In the genomic region with DNA sequence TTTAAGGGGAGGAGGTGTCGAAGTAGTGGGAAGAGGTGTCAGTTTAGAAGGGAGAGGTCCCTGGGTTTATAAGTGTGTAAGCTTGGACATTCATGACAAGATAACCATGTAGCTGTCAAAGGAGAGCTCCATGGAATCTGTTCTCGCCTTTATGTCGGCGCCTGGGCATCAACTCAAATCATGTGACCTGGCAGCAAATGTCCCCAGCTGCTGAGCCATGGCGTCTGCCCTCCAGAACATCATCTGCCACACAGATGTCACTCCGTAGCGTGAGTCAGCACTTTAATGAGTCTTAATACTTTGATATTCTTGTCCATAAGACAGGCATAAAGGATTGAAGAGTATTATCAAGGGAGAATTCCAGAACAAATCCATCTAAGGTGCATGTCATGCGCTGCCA, we compare ENCODE assay signal across 9 mouse cellular contexts. TPM values are rescaled to one million over a fixed set of nuclear protein-coding genes. Genes with fewer than 3 reads are reported as not detected.
DNase-seq lines count a peak whose midpoint lies in the region; ATAC-seq lines count a peak whose summit lies in the region.
"Had no signal": no experiment of that assay in that cellular context is flagged by ENCODE, and none has a peak within 500 bp of the region (broad histone marks: within the 10 kb centered on the region; RNA-seq: fewer than 3 reads in every experiment).

No protein-coding gene starts in this region.

- no peak overlapping the region for H3K27ac ChIP-seq in forebrain, embryonic 13.5 days
- H3K27ac ChIP-seq in forebrain, embryonic 11.5 days (ENCODE audit: low read depth, low read length), result no peak overlapping the region
- H3K27ac ChIP-seq in limb, embryonic 13.5 days, result no peak overlapping the region

- H3K9me3 ChIP-seq in forebrain, embryonic 13.5 days (replicated peaks), result no peaks in the 10 kb centered on the region
- no peaks in the 10 kb centered on the region for H3K9me3 ChIP-seq in forebrain, embryonic 11.5 days (ENCODE audit: control insufficient read depth, low read length)
- H3K9me3 ChIP-seq in limb, embryonic 13.5 days, result no peaks in the 10 kb centered on the region

- no peak for DNase-seq in forebrain, embryonic 11.5 days (ENCODE audit: low spot score)
- DNase-seq in brain, adult 2 months (ENCODE audit: low read depth, low spot score), result peak; percentile 71
- DNase-seq in gastrocnemius, postnatal 25 days, result peak; percentile 44
- DNase-seq in urinary bladder, postnatal 10 days (ENCODE audit: low spot score), result no peak
- DNase-seq in frontal cortex, adult 2 months (ENCODE audit: extremely low spot score in 1 of 2, low spot score in 1 of 2), result no peak
- DNase-seq: thymus, adult 18-20 months had no signal

- no peak overlapping the region for H3K9ac ChIP-seq in forebrain, embryonic 13.5 days
- H3K9ac ChIP-seq in forebrain, embryonic 11.5 days (ENCODE audit: low read length), result no peak overlapping the region
- H3K9ac ChIP-seq in limb, embryonic 13.5 days, result no peak overlapping the region

- peaks cover 24% of the 10 kb centered on the region for H3K4me1 ChIP-seq in forebrain, embryonic 13.5 days
- peaks cover 9% of the 10 kb centered on the region; the same call in 1 of the 2 replicates for H3K4me1 ChIP-seq in forebrain, embryonic 11.5 days (replicated peaks; ENCODE audit: control insufficient read depth, insufficient read depth, low read length)
- peaks cover 24% of the 10 kb centered on the region for H3K4me1 ChIP-seq in limb, embryonic 13.5 days

- H3K4me2 ChIP-seq in forebrain, embryonic 13.5 days, result peak overlapping the region; percentile 66
- no peak overlapping the region for H3K4me2 ChIP-seq in forebrain, embryonic 11.5 days (ENCODE audit: low read depth, low read length, severe bottlenecking)
- H3K4me2 ChIP-seq in limb, embryonic 13.5 days (replicated peaks), result peak overlapping the region; percentile 70

- no peaks in the 10 kb centered on the region for H3K36me3 ChIP-seq in forebrain, embryonic 13.5 days (ENCODE audit: poor library complexity, severe bottlenecking)
- H3K36me3 ChIP-seq in forebrain, embryonic 11.5 days (ENCODE audit: control insufficient read depth, insufficient read depth, low read length), result no peaks in the 10 kb centered on the region
- H3K36me3 ChIP-seq in limb, embryonic 13.5 days, result no peaks in the 10 kb centered on the region

- peak; percentile 20 for ATAC-seq in forebrain, embryonic 13.5 days
- no peak for ATAC-seq in forebrain, embryonic 11.5 days (replicated peaks; ENCODE audit: low FRiP score)
- no peak for ATAC-seq in limb, embryonic 13.5 days (ENCODE audit: low FRiP score, low read depth)
- no peak for ATAC-seq in activated CD4-positive, CD25-positive, alpha-beta regulatory T cell, adult 4 months

- H3K4me3 ChIP-seq in forebrain, embryonic 13.5 days, result peak overlapping the region; percentile 38; the same call in 1 of the 2 replicates
- H3K4me3 ChIP-seq in forebrain, embryonic 11.5 days (ENCODE audit: low read depth, low read length), result no peak overlapping the region
- no peak overlapping the region for H3K4me3 ChIP-seq in limb, embryonic 13.5 days

- peaks cover 66% of the 10 kb centered on the region for H3K27me3 ChIP-seq in forebrain, embryonic 13.5 days
- peaks cover 32% of the 10 kb centered on the region for H3K27me3 ChIP-seq in forebrain, embryonic 11.5 days (ENCODE audit: control insufficient read depth, insufficient read depth, low read length)
- peaks cover 71% of the 10 kb centered on the region for H3K27me3 ChIP-seq in limb, embryonic 13.5 days

- 49% methylated on average over 8 of the region's 8 CpGs for WGBS in forebrain, embryonic 13.5 days
- 61% methylated on average over 8 of the region's 8 CpGs for WGBS in forebrain, embryonic 11.5 days
- WGBS in limb, embryonic 13.5 days, result 28% methylated on average over 8 of the region's 8 CpGs

RNA-seq across cellular contexts. Expression of a gene that starts 50.8 kb away (rescaled TPM):
- 85.5 and 89.6 TPM in 2 replicates for polyA plus RNA-seq in forebrain, embryonic 13.5 days (2015; fragmentation: Nextera tagmentation; extraction: Ambion mirVana)
- polyA plus RNA-seq in forebrain, embryonic 11.5 days (2014; fragmentation: Nextera tagmentation; extraction: Ambion mirVana), result 133 and 135 TPM in 2 replicates
- 10 to 100 TPM; 37.8 to 39.2 TPM for total RNA-seq in gastrocnemius, postnatal 25 days (2021)
- 120 and 125 TPM in 2 replicates for polyA plus RNA-seq in limb, embryonic 13.5 days (2015; fragmentation: Nextera tagmentation; extraction: Ambion mirVana)
- polyA plus RNA-seq in activated CD4-positive, CD25-positive, alpha-beta regulatory T cell, adult 4 months (2017; shearing (Covaris generic)), result 10 to 100 TPM; 35.8 to 36.9 TPM
- 54.1 and 64.6 TPM in 2 replicates for polyA plus RNA-seq in frontal cortex, adult 2 months (2012; rRNA removed)

RNA-seq across cellular contexts. Expression of a gene that starts 51.7 kb away (rescaled TPM):
- 7.3 and 7.5 TPM in 2 replicates for polyA plus RNA-seq in forebrain, embryonic 13.5 days (2015; fragmentation: Nextera tagmentation; extraction: Ambion mirVana)
- polyA plus RNA-seq in forebrain, embryonic 11.5 days (2014; fragmentation: Nextera tagmentation; extraction: Ambion mirVana), result 8.7 and 9.6 TPM in 2 replicates
- total RNA-seq in gastrocnemius, postnatal 25 days (2021), result 1 to 10 TPM; 6.0 to 6.2 TPM
- 6.3 and 6.7 TPM in 2 replicates for polyA plus RNA-seq in limb, embryonic 13.5 days (2015; fragmentation: Nextera tagmentation; extraction: Ambion mirVana)
- 1 to 10 TPM; 4.4 to 4.5 TPM for polyA plus RNA-seq in activated CD4-positive, CD25-positive, alpha-beta regulatory T cell, adult 4 months (2017; shearing (Covaris generic))
- polyA plus RNA-seq in frontal cortex, adult 2 months (2012; rRNA removed), result 24.7 and 25.7 TPM in 2 replicates

Comparison
In these comparisons a context has a peak if more than half of its experiments do, and no peak if none do; other contexts are left out.
1. DNase-seq: peak in brain, adult 2 months (single experiment) and gastrocnemius, postnatal 25 days (single experiment); none in forebrain, embryonic 11.5 days (single experiment), urinary bladder, postnatal 10 days (single experiment) and frontal cortex, adult 2 months (0 of 2).